Mouse (Mus musculus): ENCODE data around the gene Prss34.

DNA sequence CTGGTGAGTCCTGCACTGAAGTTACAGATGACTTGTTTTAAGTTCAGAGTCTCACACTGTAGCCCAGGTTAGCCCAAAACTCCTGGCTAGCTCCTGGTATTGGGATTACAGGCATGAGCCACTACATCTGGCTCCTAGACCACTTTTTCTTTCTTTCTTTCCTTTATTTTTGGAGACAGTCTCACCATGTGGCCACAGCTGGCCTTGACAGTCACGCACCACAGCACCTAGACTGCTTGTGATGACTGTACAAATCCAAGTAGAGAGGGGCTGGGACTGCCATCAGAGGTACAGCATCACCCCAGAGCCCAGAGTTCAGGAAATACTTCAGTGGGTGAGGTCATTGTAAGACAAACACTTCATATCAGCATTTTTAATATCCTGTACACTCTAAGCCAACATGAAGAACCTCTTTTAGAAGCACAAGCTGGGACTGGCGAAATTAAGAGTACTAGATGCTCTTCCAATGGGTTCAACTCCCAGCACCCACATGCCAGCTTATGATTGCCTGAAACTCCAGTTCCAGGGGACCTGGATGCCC is 27.3 kb upstream of the Prss34 start:
- TF ChIP-seq CTCF (IDR thresholded peaks at IDR 0.05): no peak
- no peak for TF ChIP-seq POLR2A (IDR thresholded peaks at IDR 0.05; ENCODE audit: insufficient read depth, low read depth, low read length)
- no peak for TF ChIP-seq EP300 (IDR thresholded peaks at IDR 0.05; ENCODE audit: insufficient read depth, low read depth, low read length)

Measured in heart, adult 2 months (tissue).